Mouse (Mus musculus) adrenal gland, postnatal 14 days (tissue): ENCODE measurements around the gene Il1rl2. TPM values are rescaled to one million over a fixed set of nuclear protein-coding genes. Genes with fewer than 3 reads are reported as not detected.

Source experiments
- DNase-seq: peaks from one replicate; pipeline ENCODE4 v3.0.0; 2021; ENCODE audit warnings: mixed read lengths
- total RNA-seq: library from RNA; stranded (reverse); gene quantifications from 2 replicates; pipeline ENCODE4 v1.2.3, GENCODE M21; 2021

Gene Il1rl2
- total RNA-seq, 1 experiment from 2014 or later = 3.6 TPM

DNA sequence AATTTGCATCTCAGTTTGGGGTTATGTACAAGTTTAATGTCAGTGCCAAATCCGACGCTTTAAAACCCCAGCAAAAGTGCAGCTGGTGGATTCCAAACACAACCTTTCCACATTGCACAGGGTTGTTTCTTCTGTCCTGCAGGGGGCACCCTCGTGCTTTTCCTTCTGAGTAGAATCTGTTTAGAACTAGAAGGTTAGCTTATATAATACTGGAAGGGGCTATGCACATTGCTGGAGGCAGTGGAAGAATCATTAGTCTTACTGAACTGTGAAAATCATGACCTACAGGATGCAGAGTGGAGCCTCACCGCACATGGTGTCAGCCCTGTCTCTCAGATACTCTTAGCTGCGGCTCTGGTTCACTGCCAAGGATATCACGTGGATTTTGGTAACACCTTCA is 55.7 kb downstream of the Il1rl2 start:
- DNase-seq = peak; percentile 73

DNA sequence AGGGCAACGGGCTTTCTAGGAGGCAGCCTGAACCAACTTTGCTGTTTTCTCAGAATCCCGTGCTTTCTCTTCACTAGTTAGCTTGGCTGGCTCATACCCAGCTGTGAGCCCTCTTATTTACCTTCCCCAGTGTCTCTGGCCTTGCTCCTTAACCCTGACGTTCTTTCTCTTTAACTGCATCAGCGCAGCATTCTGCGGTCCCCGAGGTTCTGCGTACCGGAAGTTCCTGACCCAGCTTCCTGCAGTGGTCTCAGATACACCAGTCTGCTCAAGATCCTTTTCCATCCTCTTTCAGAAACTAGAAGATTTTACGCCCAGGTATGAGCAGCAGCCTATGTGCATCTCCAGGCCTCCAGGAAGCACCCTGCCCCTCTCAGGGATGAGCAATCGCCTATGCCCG is 56.6 kb downstream of the Il1rl2 start:
- no peak for DNase-seq

DNA sequence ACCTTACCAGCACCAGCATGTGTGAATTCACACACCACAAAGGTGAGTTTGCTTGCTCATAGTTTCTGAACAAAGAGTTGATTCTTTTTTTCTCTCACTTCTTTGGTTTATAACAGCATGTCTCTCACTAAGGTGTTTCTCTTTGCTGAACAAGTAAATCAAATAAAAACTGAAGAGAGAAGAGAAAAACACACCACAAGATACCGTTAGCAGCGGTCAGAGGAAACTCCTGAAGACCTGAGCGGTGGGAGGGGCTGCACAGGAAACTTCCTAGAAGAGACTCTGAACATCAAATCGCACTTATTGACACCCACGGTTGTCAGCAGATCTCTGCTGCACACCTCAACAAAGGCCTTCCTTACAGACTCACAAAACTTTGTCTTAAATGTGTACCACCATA is 58.4 kb downstream of the Il1rl2 start:
- no peak for DNase-seq

DNA sequence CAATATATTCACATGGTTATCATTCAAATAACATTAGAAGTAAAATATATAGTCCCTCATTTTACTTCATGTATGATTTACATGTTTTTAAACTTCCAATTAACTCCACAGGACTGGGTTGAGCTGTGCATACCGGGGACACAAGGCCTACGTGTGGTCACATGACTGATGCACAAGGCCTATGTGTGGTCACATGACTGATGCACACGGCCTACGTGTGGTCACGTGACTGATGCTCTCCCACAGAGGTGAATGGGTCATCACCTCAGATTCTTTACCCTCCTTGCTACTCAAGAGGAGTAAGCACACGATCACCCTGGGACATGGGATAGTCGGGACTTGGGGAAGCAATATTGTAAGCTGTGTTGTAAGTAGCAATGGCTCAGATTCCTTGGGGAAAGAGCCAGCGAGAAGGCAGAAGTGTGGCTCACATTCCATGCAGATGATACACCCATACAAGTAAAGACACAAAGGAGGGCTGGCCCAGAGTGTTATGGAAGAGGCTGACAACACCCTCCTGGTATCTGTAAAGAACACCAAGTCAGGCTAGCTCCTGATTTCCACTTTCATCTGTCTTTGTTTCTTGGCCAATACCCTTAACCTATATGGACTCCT is 60.6 kb downstream of the Il1rl2 start:
- DNase-seq = no peak

DNA sequence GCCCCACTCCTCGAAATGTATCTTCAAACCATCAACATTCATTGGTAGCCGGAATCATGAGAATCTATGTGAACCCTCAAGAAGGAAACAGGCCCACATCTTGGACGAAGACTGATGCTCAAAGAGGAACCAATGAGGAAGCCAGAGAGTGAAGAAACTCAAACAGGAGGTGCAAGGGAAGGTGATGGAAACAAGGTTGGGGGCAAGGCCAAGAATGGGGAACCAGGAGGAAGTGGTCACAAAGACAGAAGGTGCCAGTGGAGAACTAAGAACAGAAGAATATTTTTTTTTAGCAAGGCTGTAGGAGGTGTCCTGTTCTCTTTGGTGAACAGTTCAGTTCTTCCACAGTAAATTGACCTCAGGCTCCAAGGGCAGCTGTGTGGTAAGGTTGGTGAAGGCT is 67.0 kb downstream of the Il1rl2 start:
- DNase-seq = no peak

DNA sequence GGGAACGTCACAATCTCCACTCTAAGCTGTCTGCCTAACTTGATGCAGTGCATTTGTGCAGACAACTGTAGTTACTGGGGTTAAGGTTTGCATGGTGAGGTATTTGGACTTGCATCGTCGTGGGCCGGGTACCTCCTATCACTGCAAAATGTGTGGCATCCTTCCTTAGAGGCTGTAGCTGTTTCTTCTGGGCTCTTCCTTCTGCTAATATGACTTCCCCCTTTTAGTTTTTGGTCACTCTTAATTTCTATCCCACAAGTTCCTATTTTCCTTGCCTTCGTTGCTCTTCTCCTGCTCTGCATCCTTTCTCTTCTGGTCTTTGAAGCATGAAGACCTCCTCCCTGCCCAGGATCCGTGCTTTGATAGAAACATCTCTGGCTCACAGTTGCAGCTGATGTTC is 68.1 kb downstream of the Il1rl2 start:
- no peak for DNase-seq

DNA sequence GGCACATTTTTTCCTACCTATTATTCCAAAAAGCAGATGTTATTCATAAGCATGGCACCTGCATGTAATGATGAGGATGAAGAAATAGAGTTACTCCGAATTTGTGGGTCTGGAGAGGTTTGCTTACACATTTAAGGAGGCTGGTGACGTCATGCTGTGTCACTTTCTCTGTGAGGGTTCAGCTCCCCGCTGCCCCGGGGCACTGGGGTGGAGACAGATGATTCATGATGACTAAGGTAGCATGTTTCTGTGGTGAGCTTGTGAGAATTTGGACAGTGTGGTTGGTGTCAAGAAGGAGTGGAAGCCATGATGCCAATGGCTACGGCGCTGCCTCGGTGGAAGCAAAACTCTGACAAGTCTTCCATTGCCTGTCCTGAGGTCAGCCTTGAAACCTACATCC is 68.8 kb downstream of the Il1rl2 start:
- no peak for DNase-seq

DNA sequence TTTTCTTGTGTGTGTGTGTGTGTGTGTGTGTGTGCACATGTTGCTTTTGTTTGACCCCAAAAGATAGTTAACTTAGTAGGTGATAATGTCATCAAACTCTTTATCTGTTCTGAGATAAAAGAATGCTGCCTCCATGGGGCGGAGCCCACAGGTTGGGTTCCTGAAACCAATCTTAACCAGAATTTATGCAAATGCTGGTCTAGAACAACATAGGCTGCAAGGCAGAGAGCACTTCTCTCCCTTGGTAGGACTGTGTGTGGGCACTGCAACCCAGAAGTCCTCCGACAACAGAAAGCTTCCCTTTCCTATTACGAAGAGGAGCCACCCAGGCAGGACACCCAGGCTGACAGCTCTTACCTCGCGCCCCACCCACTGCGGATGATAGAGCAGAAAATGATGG is 75.2 kb downstream of the Il1rl2 start:
- no peak for DNase-seq

DNA sequence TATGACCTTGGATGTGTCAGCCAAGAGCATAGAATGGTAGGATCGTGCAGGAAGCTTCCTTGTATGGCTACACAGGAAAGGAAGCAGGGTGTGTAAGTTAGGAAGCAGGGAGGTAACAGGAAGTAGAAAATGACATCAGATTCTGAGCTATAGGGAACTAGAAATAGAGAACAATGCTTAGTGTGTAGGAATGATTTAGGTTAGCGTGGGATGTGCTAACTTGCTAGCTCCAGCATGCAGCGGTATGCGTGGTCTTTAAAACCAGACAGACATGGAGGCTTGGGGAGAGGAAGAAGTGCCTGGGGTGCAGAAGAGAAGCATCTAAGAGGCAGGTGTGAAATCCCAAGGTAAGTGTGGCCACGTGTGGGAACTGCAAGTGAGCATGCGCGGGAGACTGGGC is 80.3 kb downstream of the Il1rl2 start:
- no peak for DNase-seq

DNA sequence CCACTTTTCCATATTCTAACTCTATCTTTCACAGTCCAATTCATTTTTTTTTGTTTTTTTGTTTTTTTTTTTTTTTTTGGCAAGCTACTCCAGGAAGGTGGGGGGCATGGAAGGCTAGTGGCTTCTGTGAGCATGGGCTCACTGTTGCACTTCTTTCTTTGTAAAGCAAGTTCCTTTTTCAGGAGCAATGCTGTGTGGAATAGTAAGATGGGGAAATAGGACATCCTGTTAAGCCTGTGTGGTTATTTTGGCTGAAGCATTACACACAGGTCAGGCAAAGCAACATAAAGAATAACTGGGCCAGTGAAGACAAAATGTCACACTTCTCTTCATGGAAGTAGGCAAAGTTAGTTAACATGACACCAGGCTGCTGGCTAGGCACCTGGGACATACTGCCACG is 85.5 kb downstream of the Il1rl2 start:
- no peak for DNase-seq

DNA sequence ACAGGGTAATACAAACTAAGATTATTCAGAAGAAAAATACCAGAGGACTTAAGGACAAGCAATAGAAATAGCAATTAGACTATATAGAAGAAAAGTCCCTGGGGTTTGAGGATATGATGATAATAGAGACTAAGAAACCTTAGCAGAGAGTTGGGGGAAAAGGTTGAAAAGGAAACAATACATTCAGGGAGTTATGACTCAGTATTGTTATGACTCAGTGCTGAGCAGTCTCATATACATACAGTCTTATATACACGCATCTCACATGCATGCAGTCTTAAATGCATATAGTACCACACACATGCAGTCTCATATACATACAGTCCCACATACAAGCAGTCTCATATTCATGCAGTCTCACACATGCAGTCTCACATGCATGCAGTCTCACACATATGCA is 88.6 kb downstream of the Il1rl2 start:
- no peak for DNase-seq

DNA sequence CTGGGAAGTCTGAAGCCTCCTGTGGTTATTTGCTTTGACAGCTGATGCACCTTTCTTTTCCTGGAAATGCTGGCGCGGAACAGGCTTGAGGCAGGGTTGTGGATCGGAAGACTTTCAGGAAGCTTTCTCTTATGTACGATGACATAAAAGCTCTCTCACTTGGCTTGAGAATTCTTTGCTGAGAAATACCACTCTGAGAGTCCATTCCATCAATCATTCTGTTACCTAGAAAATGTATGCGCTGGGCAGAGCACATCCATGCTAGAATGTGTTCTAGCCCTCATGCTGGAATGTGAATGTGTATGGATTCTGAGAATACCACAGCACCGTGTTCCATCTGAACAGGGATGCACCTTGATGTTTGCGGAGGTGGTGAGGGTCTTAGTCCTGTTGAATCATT is 89.9 kb downstream of the Il1rl2 start:
- no peak for DNase-seq

DNA sequence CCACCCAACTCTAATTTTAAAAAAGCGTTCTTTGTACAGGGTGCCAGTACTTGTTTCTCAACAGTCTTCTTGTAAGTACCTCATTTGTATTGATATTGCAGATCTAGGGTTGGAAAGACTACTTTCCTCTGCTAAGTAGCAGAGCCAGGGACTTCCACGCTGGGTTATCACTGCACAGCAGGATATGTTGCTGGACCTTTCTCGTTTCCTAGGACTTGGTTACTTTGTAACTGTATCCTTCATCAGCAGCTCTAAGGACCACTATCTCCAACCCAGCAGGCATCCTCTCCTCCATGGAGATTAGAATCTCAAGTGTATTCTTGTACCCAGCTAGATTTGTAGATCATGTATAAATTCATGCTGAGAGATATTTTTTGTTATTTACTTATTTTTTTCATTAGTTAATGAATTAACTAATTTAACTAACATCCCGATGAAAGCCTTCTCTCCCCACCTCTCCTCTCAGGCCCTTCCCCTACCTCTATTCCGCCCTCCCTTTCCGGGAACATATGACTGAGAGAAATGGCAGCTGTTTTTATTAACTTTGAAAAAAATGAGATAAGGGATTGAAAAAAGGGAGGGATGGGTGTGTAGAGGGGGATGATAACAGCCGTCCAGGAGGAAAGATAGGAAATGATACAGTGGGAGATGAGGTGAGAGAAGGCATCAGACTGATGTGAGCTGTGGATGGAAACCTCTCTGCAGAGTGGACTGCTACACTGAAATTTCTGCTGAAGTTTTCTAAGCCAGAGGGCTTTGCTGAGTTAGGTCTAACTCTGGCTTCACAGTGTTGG is 90.7 kb downstream of the Il1rl2 start:
- no peak for DNase-seq

DNA sequence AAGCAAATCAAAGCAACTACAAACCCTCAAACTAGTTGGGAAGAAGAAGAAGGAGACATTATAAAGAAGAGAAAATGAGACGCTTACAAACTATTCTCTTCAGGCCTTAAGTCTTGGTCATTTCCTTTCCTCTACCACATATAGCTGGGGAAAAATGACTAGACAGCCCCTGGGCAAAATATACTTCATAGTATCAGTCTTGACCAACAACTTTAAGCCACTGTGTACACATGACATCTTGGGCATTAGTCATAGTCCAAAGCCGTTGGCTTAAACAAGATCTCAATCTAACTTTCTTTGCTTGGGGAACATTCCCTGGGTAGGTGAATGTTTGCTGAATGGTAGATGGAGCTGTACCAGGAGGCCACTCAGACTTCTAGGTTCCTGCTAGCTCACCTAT is 92.6 kb downstream of the Il1rl2 start:
- no peak for DNase-seq

Other genes starting within 250 kb of the Il1rl2 start
- 6.6 and 6.9 TPM in 2 replicates for gene Il1r1, start 99.5 kb upstream of the Il1rl2 start, total RNA-seq
- 2.2 and 3.4 TPM in 2 replicates for gene Il1rl1, start 105.0 kb downstream of the Il1rl2 start, total RNA-seq
- 0.41 and 2.6 TPM in 2 replicates for gene Il18r1, start 140.9 kb downstream of the Il1rl2 start, total RNA-seq
- gene Il18rap, start 190.8 kb downstream of the Il1rl2 start, total RNA-seq = 0.37 and 1.5 TPM in 2 replicates